Mouse (Mus musculus): ENCODE measurements around the gene Pex12.
A peak's percentile ranks its signal among the peaks of the same experiment; 100 is the strongest.
"Not testable (repeated sequence)": the region's sequence is repeated elsewhere in the genome, so short reads cannot be mapped to it uniquely, and the experiment has no call there.

The Pex12 gene

DNA sequence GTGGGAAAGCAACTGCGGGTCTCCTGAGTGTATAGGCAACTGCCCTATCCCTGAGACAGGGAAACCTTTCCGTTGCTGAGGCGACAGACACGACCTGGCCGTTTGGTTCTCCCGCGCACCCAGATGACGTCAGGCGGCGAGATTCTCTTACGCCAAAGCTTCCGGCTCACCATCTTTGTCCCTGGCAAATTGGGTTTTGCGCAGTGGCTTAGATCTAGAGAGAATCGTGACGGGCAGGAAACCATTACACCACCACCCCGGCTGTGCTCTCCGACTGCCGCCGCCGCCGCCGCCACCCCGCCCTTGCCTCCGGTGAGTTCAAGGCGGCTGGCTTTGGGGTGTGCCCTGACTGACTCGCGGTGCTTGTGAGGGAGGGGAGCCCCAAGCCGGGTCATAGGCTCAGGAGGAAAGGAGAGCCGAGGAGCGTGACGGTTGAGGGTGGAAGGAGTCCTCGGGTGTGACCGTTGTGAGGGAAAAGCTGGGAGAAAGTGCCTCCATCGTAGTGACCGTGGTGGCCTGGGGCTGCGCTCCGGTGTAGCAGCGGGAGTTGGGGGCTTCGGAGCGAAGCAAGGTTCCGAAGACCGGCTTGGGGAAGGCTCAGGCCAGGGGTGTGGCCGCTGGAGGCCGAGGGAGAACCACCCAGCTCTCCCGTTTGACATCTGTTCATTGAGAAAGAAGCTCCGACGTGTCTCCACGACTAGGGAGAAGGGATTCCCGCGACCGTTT lies at the start of gene Pex12:
Gene Pex12 (minus strand): TSS at position 61 of the 726 bp plus-strand sequence.
- DNase-seq (ENCODE audit: low read depth, low spot score): peak; percentile 98

DNA sequence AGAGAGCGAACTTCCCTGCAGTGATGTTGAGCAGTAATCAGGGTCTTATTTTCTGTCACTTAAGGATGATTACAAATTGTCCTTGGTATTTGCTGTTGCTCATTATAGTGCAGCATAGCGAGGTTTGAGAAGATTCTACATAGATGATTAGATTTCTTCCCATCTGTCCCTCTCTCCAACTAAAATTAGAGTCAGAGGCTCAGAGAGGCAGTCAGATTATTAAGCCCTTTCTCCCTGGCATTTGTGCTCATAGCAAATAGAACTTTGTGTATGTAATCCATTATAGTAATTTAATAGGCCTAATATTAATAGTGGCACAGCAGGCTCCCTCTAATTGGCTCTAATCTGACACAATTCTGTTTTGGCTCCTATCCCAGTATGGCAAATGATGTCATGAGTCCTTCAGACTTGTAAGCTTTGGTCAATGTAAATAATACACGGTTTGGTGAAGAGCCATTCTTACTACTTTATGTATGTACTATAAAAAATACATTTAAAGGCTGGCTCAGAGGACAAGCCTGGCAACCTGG lies 39.4 kb upstream of the Pex12 start:
- no peak for DNase-seq (ENCODE audit: low read depth, low spot score)

DNA sequence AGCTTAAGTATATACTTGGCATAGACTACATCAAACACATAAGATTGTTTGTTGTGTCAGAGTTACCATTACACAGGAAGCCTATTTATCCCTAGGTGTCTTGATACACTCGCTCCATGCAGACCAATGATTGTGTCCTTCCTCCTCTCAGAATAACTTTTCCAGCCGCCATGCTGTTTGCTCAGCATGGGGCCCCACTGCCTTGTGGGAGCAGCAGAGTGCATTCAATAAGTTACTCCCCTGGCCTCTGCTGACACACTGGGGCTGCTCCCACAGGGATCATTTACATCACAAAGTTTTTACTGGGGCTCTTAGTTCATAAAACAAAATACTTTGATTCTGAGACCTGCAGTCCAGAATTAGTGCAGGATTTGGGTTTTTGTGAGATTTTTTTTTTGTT lies 37.3 kb upstream of the Pex12 start:
- DNase-seq (ENCODE audit: low read depth, low spot score): no peak

DNA sequence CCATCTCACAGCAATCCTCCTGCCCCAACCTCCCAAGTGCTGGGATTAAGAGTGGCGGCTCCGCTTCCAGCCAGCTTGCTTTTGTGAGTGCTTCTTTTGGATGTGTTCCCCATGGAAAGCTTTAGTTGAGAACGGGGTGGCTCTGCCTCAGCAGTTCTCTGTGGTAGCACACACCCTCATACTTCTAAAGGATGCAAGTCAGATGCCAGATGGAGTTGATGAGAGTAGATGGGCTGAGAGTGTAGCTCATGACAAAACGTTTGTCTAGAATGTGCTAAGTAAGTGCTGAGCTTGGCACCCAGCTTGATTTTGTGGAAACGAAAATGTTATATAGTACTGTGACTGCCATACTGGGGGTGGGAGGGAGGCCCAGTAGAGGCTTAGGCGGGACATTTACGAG lies 33.4 kb upstream of the Pex12 start:
- DNase-seq (ENCODE audit: low read depth, low spot score): no peak

DNA sequence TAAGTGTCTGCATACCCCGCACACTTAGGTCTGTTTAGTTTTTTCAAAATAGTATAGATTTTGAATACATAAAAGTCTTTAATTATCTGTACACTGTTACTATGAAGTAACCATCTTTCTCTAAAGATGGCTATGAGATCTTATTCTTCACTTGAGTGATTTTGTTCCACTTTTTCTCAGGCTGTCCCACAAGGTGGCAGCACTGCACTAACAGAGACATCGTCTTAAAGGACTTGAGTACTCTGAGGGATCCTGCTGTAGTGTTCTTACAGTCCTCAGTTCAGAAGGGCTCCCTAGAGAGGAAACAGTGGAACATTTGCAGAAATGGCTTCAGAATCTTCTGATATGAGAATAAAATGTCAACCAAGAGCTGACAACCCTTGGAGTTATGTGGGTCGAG lies 25.0 kb upstream of the Pex12 start:
- peak; percentile 38 for DNase-seq (ENCODE audit: low read depth, low spot score)

DNA sequence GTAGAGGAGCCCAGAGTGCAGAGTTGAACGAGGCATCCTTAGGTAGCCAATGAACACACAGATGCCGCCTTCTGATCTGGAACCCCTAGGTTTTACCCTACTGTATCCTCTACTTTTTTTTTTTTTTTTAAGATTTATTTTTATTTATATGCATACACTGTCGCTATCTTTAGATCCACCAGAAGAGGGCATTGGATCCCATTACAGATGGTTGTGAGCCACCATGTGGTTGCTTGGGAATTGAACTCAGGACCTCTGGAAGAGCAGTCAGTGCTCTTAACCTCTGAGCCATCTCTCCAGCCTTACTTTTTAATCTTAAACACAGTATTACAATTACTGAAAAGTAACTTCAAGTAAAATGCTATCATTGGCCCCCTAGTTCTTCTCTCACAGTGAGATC lies 24.3 kb upstream of the Pex12 start:
- not testable (repeated sequence) for DNase-seq (ENCODE audit: low read depth, low spot score)

DNA sequence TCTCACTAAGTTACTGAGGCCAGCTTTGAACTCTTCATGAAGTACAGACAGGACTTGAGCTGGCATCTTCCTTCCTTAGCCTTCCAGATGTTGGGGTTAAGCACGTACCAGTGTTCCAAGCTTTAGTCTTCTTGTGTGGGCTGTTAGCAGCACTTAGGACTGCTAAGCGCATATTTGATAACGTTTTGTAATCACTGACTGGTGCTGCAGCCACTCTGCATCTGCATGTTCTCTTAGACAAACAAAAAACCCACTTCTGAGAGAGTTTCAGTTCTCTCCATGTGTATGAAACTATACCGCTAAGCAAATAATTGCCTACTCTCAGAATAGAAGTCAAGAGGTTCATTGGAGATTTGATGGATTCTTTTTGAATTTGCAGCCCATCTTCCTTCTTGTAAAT lies 16.7 kb upstream of the Pex12 start:
- DNase-seq (ENCODE audit: low read depth, low spot score): no peak

DNA sequence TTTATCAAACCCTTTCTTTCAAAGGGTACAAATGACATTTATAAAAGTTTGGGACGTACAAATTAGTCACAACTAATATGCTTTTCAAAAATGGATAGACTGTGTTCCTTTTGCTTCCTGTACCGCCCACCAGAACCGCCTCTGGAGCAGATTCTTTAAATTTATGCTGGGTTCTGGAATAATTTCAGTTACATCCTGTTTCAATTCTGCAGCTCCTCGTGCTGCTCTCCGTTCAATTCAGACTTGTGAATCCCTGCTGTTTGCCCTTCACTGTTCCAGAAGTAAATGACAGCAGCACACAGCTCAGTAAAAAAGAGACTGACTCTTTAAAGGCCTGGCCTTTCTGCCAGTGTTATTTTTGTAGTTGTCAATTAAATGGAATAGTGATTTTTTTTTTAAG lies 10.1 kb upstream of the Pex12 start:
- DNase-seq (ENCODE audit: low read depth, low spot score): no peak

DNA sequence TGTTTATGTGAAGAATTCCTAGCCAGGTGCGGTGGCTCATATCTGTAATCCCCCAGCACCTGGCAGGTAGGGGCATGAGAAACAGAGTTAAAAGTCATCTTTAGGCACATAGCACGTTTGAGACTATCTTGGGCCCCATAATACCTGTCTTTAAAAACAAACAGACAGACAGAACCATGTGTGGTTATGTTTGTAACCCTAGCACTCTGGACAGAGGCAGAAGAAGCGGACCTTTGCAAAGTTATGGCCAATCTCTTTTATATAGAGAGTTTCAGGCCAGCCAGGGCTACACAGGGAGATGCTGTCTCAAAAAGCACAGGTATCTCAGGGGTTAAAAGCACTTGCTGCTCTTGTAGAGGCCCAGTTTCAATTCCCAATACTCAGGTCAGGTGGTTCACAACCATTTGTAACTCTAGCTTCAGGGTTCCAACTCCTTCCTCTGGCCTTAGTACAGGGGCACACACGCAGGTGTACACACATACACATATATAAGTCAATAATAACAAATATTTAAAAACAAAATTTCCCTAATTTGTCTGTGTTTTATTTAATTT lies 4.4 kb upstream of the Pex12 start:
- DNase-seq (ENCODE audit: low read depth, low spot score): no peak

DNA sequence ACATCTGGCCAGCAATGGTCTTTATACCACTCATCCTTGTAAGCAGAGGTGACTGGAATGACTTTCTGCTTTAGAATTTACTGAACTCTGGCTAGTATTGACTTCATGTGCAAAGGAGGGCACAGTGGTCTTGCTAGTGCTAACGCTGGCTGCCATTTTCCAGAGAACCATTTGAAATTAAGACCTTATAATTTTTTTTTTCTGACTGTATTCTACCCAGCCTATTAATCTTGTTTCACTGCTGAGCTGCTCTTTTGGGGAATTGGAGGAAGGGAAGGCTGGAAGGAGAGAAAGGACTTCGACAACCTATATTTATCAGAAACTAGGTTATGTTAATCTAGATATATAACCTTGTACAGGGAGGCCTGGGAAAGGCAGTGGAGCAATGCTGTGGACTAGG lies 2.1 kb upstream of the Pex12 start:
- DNase-seq (ENCODE audit: low read depth, low spot score): no peak

DNA sequence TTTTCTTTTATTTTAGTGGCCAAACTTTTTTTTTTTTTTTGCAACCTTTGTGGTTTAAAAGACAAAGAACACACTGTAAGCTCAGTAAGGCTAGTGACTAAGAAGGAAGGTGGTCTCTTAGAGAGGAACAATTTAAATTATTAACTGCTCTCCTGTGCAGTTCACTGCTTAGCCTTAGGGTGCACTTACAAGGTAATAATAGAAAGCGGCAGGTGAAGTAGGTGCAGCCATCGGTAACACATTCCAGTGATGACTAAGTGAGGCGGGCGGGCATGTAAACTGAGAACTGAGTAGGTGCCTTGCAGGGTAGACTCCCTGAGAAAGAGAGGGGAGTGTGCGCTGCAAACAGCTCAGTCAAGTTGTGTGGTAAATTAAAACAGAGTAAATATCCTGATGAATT lies 1.4 kb upstream of the Pex12 start:
- no peak for DNase-seq (ENCODE audit: low read depth, low spot score)

DNA sequence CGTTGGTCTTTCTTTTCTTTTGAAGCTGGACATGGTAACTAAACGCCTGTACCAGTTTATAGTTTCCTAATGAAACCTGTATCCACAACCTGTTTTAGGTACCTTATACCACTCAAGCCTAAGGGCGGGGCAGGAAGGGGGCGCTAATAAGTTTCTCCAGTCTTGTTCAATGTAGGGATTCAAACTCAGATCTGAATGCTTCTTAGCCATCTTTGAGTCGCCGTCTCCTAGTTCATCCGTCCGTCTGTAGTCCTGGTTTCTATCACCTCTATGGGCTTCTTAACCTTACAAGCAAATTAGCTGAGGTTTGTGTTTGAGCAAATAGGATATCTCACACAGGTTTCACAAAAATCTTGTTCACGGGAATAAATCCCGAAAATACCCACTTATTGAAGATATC lies 262 bp downstream of the Pex12 start:
- DNase-seq (ENCODE audit: low read depth, low spot score): no peak

DNA sequence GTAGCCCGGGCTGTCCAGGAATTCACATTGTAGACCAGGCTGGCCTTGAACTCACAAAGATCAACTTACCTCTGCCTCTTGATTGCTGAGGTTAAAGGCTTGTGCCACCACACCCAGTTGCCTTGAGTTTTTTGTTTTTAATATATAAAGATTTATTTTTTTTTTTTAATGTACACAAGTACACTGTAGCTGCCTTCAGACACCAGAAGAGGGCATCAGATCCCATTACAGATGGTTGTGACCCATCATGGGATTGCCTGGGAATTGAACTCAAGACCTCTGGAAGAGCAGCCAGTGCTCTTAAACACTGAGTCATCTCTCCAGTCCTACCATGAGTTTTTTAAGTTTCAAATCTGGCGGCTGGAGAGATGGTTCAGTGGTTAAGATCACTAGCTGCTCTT lies 955 bp downstream of the Pex12 start:
- DNase-seq (ENCODE audit: low read depth, low spot score): no peak

DNA sequence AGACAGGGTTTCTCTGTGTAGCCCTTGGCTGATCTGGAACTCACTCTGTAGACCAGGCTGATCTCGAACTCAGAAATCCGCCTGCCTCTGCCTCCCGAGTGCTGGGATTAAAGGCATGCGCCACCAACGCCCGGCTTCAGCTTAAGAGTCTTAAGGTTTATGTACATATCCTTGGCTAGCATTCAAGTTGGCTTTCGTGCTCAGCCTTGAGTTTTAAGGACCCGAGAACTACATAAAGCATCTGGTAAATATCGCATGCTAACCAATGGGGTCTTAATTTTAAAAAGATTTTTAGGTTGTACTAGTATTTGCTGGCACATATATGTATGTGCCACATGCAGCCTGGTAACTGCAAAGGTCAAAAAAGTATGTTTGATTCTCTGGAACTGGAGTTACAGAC lies 2.7 kb downstream of the Pex12 start:
- DNase-seq (ENCODE audit: low read depth, low spot score): no peak

DNA sequence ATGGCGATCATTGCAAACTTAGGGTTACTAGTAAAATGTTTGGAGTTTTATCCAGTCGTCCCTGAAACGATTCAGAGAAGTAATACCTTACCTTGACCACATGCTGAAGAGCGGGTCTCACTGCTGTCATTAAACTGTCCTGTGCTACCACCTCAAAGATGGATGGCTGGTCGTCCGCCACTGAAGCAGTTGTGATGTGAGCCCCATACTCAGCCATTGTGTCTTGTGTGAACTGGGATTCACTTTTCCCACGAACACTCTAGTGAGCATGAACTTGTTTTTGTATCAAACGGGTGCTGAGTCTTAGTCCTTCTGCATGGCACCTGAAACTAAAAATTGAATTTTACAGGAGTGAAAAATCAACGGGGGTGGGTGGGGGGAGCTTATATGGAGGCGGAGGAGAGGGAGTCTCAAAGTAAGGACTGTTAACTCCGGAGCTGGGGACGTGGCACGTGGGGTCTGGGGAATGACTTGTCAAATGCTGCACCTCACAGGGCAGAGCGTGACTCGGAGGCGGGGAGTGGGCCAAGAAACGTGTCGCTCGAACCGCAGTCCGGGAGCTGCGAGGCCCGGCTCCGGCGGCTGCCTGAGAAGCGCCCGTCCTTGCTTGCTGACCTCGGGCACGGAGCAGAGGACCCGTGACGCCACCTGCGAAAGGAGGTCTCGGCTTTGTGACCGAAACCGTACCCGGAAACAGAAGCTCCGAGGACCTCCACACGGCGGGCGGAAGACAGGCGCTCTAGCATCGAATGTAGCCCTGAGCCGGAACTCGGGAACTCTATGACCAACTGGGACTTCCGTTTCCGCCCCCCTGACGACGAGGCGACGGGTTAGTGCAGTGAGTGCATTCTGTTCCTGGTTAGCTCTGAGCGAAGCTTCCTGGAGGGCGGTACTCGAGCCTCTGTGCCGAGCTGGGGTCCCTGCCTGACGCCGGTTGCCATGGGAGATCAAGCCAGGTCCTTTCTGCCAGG lies 3.9 kb downstream of the Pex12 start, which contains the start of gene Ap2b1:
Gene Ap2b1 (plus strand): TSS at position 800 of the 971 bp plus-strand sequence.
- DNase-seq (ENCODE audit: low read depth, low spot score): peak; percentile 94

DNA sequence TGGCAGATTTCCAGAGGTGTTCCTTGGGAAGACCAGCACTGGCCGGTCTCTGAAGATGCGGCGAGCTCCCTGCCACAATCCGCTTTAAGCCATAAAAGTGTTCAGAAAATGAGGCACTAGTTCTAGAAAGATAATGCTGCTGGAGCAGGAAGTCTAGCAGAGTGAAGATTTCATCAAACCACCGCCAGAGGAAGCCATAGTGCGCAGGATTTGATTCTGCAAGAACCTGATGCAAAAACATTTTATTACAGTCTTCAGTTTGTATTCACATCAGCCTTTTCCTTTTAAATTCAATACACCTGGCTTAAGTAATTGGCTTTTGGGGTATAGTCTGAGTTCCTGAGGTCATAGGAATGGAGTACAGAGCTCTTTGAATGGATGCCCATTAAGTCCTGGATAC lies 4.6 kb downstream of the Pex12 start:
- no peak for DNase-seq (ENCODE audit: low read depth, low spot score)

DNA sequence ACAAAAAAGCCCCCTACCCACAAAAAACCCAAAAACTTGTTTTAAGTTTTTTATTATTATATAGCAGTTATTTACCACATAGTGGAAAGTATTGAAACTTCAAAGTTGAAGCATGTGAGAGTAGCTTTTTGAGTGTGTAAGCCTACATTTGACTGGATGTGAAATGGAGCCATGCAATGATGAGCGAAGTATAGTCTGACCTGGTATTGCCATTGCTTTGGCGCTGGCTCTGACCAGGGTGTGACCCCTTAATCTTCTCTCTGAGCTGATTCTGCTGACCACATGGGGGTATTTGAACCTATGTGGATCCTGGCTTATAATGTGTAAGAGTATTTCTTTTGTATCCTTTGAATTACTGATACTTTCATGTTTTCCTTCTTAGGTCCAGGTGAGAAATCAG lies 8.3 kb downstream of the Pex12 start:
- no peak for DNase-seq (ENCODE audit: low read depth, low spot score)

DNA sequence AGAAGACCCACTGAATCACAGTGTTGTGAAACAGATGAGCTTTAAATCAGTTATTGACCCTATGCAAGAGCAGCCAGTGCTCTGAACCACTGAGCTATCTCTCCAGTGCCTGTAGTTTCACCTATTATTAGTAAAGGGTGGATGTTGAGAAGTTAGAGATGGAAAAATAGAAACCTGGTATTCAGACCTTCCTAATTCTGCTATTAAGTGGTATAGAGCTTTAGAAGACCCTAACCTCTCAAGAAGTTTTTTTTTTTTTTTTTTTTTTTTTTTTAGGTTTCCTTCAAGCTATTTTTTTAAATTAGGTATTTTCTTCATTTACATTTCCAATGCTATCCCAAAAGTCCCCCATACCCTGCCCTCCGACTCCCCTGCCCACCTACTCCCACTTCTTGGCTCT lies 9.2 kb downstream of the Pex12 start:
- DNase-seq (ENCODE audit: low read depth, low spot score): no peak

DNA sequence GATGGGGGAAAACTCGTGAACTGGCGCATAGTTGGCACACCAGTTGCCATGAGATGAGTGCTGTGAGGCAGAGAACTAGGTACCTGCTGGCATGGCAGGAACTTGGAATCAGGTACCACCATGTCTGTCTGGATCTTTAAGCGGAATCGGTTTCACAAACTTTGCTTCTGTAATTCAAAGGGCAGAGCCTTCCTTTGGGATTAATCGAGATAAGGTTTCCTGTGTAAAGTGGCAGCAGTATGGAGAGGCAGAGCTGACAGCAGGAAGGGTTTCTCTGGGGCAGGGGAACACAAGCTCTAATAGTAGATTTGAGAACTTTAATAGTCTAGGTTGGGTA lies 10.2 kb downstream of the Pex12 start:
- no peak for DNase-seq (ENCODE audit: low read depth, low spot score)

DNA sequence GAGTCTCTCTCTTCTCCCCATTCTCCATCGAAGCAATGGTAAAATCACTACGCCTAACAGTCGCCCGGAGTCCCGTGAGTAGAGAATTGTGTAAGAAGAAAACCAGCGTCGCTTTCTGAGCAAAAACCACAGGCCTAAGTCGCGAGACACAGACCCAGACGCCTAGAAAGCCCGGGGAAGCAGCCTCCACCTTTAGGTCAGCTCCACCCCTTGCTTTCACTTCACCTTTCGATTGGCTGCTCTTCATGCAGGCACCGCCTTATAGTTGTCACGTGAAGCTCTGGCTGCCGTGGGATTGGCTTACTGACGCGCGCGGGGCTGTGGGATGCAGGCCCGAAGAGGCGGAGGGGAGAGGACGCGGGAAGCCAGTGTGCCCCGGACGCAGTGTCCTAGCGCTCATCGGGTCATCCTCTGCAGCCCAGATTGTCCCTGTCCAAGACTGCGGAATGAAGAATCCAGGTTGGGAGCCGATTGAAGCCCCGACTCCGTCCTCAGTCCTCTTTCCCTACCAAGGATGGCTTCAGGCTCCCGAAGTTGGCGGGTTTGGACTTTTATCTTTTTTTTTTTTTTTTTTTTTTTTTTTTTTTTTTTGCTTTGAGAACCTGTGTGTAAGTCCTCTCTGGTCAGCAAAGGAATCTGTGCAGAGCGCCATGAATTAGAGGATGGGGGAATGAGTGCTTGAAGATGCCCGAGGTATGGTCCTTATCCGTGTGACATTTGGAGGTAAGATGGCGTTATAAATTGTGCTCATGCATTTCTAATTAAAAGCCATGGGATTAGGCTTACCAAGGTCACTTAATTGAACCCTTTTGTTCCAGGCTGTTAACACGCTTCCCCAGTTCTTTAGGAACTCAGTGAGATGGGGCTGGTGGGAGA lies 10.8 kb downstream of the Pex12 start:
- peak; percentile 92 for DNase-seq (ENCODE audit: low read depth, low spot score)

DNA sequence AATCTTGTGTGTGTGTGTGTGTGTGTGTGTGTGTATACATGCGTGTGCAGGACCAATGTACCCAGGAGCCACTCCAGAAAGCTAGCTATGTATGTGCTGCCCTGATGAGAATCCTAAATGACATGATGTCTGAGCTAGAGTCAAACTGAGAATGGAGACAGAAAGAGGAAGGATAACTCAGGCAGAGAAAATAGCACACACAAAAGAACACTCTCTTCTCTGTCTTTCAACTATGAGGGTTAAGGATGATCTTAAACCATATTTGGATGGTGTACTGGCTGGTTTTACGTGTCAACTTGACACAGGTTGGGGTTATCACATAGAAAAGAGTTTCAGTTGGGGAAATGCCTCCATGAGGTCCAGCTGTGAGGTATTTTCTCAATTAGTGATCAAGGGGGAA lies 12.8 kb downstream of the Pex12 start:
- DNase-seq (ENCODE audit: low read depth, low spot score): no peak

All from WW6 (cell line).